Mouse (Mus musculus) forebrain, embryonic 15.5 days (tissue): ENCODE results near the gene Evx2. TPM values are rescaled to one million over a fixed set of nuclear protein-coding genes. Genes with fewer than 3 reads are reported as not detected.
A peak's percentile ranks its signal among the peaks of the same experiment; 100 is the strongest.

Experiments used
- ATAC-seq: fragments of 200-750 bp; cut with Nextera tagmentation; replicated peaks from 2 replicates; pipeline ENCODE4 v1.8.0; 2017; ENCODE audit warnings: mild to moderate bottlenecking, moderate TSS enrichment, moderate library complexity
- H3K27ac ChIP-seq: fragments of 300-500 bp; sonication (generic); replicated peaks from 2 replicates; pipeline ENCODE4 v1.5.1; 2015; ENCODE audit warnings: mild to moderate bottlenecking, inconsistent platforms
- H3K27me3 ChIP-seq: fragments of 300-500 bp; sonication (generic); 2 replicates; pipeline ENCODE4 v1.6.1; 2015; ENCODE audit warnings: inconsistent platforms
- H3K36me3 ChIP-seq: fragments of 300-500 bp; sonication (generic); 2 replicates; pipeline ENCODE4 v1.6.1; 2015; ENCODE audit warnings: mild to moderate bottlenecking, inconsistent platforms
- H3K4me1 ChIP-seq: fragments of 300-500 bp; sonication (generic); 2 replicates; pipeline ENCODE4 v1.6.1; 2015; ENCODE audit warnings: inconsistent platforms
- H3K4me2 ChIP-seq: fragments of 300-500 bp; sonication (generic); replicated peaks from 2 replicates; pipeline ENCODE4 v1.6.1; 2015; ENCODE audit warnings: mild to moderate bottlenecking, inconsistent platforms
- H3K4me3 ChIP-seq: fragments of 300-500 bp; sonication (generic); 2 replicates; pipeline ENCODE4 v1.5.1; 2015; ENCODE audit warnings: mild to moderate bottlenecking, inconsistent platforms
- H3K9ac ChIP-seq: fragments of 300-500 bp; sonication (generic); replicated peaks from 2 replicates; pipeline ENCODE4 v1.6.1; 2015; ENCODE audit warnings: mild to moderate bottlenecking, inconsistent platforms
- H3K9me3 ChIP-seq: fragments of 300-500 bp; sonication (generic); 2 replicates; pipeline ENCODE4 v1.6.1; 2016; ENCODE audit warnings: inconsistent platforms
- WGBS: fragments of 180-500 bp; shearing (Covaris S2); methylation state at CpG from one replicate; pipeline ENCODE4 v1.1.7; 2015; ENCODE audit warnings: mixed read lengths; 5-methylcytosine and 5-hydroxymethylcytosine counted together
- polyA plus RNA-seq: library from polyadenylated mRNA; unstranded; fragments of >200 nt; fragmentation: Nextera tagmentation; extraction: Ambion mirVana; gene quantifications from 2 replicates; pipeline ENCODE4 v1.2.1, GENCODE M21; 2015

The Evx2 gene
- polyA plus RNA-seq, 1 experiment from 2014 or later: not detected

DNA sequence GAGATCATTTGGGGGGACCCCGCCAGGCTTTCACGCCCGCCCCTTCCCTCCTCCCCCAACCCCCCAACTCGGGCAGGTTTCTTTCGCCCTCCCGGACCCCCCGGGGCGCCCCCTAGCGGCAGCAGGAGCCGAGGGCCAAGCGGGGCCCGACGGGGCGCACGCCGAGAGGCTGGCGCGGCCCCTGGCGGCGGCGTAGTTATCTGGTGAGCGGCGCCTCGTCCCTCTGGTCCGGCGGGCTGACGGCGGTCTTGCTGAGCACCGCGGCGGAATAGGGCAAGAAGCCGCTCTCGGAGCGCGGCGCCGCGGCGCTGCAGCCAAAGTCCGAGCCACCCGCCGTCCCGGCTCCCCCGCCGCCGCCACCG lies 4.0 kb downstream of the Evx2 start:
- no peaks in the 10 kb centered on the region for H3K36me3 ChIP-seq
- H3K9ac ChIP-seq: no peak overlapping the region
- H3K9me3 ChIP-seq: no peaks in the 10 kb centered on the region
- peak overlapping the region; percentile 24 for H3K4me3 ChIP-seq
- H3K27me3 ChIP-seq: peaks cover 72% of the 10 kb centered on the region
- ATAC-seq: no peak
- H3K4me1 ChIP-seq: peaks cover 15% of the 10 kb centered on the region
- WGBS: under 1% methylated on average over 42 of the region's 47 CpGs
- no peak overlapping the region for H3K27ac ChIP-seq
- peak overlapping the region; percentile 41 for H3K4me2 ChIP-seq

DNA sequence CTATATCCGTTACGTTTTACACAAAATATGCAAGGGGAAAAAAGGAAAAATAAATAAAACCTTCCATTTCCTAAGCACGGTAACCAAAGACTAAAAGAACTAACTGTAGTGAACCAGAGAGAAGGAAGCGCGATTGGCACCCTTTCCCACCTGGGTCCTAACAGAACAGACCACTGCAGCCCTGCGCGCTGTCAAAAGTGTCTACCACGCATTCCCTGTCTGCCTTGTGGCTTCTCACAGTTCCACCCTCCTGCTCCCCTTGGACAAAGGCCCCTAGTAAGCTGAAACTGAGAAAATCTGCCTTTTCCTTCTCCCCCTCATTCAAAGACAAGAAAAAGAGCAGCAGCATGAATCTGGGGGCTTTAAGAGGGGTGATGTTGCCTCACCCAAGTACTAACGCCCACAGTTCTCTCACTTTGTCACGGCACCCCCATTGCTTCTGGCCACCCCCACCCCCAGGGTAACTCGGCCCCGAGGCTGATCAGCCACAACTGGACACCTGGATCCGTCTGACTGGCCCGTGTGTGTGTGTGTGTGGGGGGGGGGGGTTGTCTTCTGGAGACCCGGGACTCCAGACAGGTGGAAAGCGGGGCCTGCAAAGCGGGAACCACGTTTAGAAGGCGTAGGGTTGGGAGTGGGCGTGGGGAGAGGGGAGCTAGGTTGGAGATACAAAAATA lies 4.5 kb downstream of the Evx2 start:
- Histone ChIP-seq H3K27ac (no peak overlapping the region), H3K4me1 (peaks cover 15% of the 10 kb centered on the region), H3K9ac (no peak overlapping the region), H3K4me2 (no peak overlapping the region), H3K4me3 (no peak overlapping the region), H3K27me3 (peaks cover 74% of the 10 kb centered on the region), H3K36me3 (no peaks in the 10 kb centered on the region), H3K9me3 (no peaks in the 10 kb centered on the region)
- 7% methylated on average over 16 of the region's 20 CpGs for WGBS
- ATAC-seq: no peak

DNA sequence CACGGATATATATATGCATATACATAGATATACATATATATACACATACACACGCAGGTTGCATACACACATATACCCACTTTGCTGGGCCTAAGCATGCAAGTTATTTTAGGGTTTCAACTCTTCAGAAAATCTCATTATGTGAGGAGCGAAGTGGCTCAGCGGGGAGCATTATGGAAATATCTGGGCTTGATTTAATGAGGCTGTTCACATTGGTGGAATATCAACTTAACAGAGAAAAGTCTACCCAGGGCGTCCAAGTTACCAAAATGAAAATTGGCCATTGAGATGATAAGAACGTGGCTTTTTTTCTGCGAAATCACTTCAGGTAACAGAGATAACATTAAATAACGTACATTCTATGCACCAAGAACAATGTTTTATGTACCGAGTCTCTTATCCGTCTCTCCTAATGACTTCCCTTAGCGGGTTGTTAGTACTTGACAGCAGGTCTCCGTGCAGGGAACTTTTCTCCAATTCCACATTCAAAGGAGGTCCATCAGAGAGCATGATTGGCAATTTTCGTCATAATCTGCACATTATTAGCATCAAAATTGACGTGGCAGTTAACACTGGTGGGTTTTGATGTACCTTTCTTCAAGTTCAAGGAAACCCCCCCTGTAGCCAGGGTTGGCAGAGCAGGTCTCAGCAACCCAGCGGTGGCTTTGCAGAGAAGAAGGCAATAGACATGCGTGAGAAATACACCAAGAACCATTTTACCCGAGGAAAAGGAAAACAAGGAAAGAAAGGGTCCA lies 5.4 kb downstream of the Evx2 start:
- Histone ChIP-seq H3K4me1 (peaks cover 15% of the 10 kb centered on the region), H3K27me3 (peaks cover 79% of the 10 kb centered on the region), H3K36me3 (no peaks in the 10 kb centered on the region), H3K4me2 (no peak overlapping the region), H3K4me3 (no peak overlapping the region), H3K27ac (no peak overlapping the region), H3K9ac (no peak overlapping the region), H3K9me3 (no peaks in the 10 kb centered on the region)
- 9% methylated on average over 17 of the region's 17 CpGs for WGBS
- ATAC-seq: no peak

DNA sequence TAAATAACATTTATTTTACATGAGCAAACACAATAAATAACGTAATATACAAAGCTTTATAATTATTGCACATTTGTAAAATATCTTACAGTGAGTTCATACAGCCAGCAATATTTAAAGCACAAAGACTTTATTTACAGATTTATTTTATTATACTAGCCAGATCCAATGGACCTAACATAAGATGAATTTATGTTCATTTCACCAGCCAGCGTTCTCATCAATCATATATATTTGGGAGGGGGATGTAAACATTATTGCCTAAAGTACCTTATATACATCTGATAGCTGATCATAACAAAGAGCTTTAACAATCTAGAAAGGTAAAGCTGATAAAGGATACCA lies 6.4 kb downstream of the Evx2 start:
- no peaks in the 10 kb centered on the region for H3K9me3 ChIP-seq
- 40% methylated on average over 2 of the region's 2 CpGs for WGBS
- H3K4me2 ChIP-seq: no peak overlapping the region
- H3K4me3 ChIP-seq: no peak overlapping the region
- peaks cover 83% of the 10 kb centered on the region for H3K27me3 ChIP-seq
- no peak overlapping the region for H3K9ac ChIP-seq
- H3K36me3 ChIP-seq: no peaks in the 10 kb centered on the region
- H3K27ac ChIP-seq: no peak overlapping the region
- H3K4me1 ChIP-seq: peaks cover 15% of the 10 kb centered on the region
- no peak for ATAC-seq

DNA sequence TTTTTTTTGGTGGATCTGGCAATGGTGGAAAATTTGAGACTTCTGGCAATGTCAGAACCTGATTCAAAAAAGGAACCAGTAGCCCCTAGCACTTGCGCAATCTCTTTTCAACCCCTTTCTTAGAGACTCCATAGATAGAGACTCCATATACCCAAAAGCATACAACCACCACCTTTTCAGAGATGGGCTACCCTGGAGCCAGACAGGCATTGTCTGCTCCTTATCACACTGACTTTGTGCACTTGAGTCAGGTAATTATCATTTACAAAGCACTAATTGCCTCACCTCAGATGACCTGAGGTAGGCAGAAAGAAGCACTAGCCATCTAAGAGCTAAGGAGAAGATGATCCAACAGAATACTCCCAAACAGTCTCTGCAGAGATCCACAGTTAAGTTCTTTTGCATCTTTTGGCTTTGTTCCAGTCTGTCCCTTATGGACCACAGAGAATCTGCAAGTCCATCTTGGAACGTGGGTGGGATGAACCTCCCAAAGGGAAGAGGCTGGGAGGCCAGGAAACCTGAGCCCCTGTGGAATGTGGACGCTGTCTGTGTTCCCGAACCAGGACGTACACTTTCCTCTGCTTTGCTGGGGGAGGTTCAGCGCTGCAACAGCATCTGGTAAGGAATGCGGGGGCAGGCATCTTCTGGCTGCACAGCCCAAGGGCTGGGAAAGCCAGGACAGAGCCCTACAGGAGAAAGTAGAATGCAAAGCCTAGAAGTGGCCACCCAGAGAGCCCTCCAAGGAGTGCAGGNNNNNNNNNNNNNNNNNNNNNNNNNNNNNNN lies 12.1 kb downstream of the Evx2 start:
- H3K27me3 ChIP-seq: peaks cover 84% of the 10 kb centered on the region
- H3K9me3 ChIP-seq: no peaks in the 10 kb centered on the region
- no peak overlapping the region for H3K4me3 ChIP-seq
- H3K4me2 ChIP-seq: no peak overlapping the region
- no peaks in the 10 kb centered on the region for H3K4me1 ChIP-seq
- H3K27ac ChIP-seq: no peak overlapping the region
- H3K9ac ChIP-seq: no peak overlapping the region
- 12% methylated on average over 7 of the region's 7 CpGs for WGBS
- no peak for ATAC-seq
- no peaks in the 10 kb centered on the region for H3K36me3 ChIP-seq

DNA sequence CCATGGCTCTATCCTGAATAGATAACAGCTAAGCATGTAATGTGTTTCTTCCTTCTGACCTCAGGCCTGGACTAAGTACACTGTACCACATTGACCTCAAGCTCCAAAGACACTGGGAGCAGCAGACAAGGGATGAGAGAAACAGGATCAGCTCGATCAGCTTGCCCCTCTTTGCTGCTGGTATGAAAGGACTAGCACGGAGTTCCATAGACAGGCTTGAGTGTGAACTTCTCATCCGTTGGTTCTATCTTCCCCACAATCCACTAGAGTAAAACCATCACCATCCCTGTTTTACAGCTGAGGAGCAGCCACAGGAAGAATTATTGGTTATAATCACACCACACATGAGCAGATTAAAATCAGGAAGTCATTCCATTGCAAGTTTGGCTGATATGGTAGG lies 13.7 kb downstream of the Evx2 start:
- H3K27me3 ChIP-seq: peaks cover 69% of the 10 kb centered on the region
- no peak for ATAC-seq
- H3K4me1 ChIP-seq: no peaks in the 10 kb centered on the region
- no peak overlapping the region for H3K4me2 ChIP-seq
- H3K9me3 ChIP-seq: no peaks in the 10 kb centered on the region
- H3K9ac ChIP-seq: no peak overlapping the region
- H3K27ac ChIP-seq: no peak overlapping the region
- H3K4me3 ChIP-seq: no peak overlapping the region
- WGBS: 81% methylated on average over 3 of the region's 3 CpGs
- H3K36me3 ChIP-seq: no peaks in the 10 kb centered on the region

DNA sequence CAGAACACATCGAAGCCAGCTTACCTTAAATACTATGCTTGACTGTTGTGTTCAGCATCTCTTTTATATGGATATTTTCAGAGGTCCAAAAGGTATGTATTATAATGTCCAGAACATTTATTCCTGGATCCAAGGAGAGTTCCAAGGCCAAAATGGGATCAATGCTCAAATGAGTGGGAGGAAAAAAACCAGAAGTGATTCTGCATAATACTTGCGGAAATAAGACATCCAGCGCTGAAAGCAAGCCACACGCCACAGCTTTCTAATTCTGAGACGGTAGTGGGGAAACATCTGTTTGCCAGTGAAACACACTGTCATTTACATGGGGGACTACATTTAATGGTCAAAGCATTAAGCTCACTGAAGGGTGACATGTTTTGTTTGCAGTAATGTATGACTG lies 16.9 kb downstream of the Evx2 start:
- Histone ChIP-seq H3K27ac (no peak overlapping the region), H3K36me3 (no peaks in the 10 kb centered on the region), H3K4me3 (no peak overlapping the region), H3K9ac (no peak overlapping the region), H3K9me3 (no peaks in the 10 kb centered on the region), H3K4me2 (no peak overlapping the region), H3K27me3 (peaks cover 39% of the 10 kb centered on the region), H3K4me1 (no peaks in the 10 kb centered on the region)
- 70% methylated on average over 5 of the region's 5 CpGs for WGBS
- ATAC-seq: no peak

DNA sequence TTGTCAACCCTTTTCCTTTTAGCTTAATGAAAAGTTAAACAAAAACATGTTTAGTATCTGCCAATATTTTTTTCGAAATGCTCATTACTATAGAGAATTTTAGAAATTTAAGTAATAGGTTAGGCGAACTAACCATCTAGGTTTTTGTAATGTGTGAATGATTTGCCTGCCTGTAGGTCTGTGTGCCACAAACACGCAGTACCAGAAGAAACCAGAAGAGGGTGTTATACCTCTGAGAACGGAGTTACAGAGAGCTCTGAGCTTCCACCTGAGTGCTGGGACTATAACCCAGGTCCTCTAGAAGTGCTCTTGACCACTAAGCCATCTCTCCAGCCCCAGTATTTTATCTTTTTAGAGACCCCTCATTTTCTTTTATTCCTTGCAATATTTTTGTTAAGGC lies 23.9 kb downstream of the Evx2 start:
- Histone ChIP-seq H3K9ac (no peak overlapping the region), H3K36me3 (no peaks in the 10 kb centered on the region), H3K9me3 (no peaks in the 10 kb centered on the region), H3K4me2 (no peak overlapping the region), H3K4me3 (no peak overlapping the region), H3K4me1 (no peaks in the 10 kb centered on the region), H3K27me3 (0 out of 2 replicates have a peak, but pooled peaks cover 2% of the 10 kb centered on the region), H3K27ac (no peak overlapping the region)
- WGBS: 76% methylated on average over 4 of the region's 4 CpGs
- ATAC-seq: no peak

DNA sequence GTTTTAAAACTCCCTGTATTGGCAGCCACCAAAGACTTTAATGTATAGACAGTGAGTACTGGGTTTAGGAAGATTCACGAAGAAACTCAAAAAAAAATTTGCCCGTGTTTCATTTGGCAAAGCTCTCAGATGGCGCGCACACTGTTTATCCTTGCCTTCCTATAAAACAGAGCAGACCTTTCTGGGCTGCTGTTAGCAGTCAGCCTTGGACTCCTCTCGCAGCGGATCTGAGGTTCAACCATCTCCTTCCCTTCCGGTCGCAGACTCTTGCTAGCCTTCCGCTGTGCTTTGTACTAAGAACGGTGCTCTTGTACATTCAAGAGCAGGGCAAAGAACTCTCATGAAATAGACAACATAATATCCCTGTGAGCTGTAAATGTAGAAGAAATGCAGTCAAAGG lies 39.0 kb downstream of the Evx2 start:
- no peak overlapping the region for H3K4me2 ChIP-seq
- 87% methylated on average over 10 of the region's 10 CpGs for whole genome bisulfite sequencing
- no peak for ATAC-seq

DNA sequence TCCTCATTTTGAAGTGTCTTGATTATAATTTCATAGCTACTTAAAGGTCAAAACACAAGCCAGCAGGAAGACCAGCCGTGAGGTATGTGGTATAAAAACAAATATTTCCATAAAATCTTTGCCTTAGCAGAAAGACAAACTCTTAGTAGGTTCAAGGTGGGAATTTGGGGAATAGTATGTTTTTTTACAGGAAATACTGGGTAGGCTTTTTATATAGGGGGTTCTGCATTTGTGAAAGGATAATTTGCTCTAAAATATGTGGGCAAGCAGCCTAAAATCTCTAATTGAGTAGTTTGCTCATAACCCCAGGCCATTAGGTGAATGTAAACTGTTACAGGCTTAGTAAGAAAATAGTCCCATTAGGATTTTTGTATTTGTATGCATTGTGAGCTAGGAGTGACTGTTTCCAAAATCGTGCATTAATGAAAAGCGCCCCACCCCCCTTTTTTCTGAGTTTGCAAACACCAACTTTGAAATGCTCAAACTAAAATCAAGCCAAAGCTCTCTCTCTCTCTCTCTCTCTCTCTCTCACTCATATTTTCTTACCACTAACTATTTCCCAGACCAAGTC lies 39.6 kb downstream of the Evx2 start:
- H3K27ac ChIP-seq: no peak overlapping the region
- no peak overlapping the region for H3K4me3 ChIP-seq
- no peaks in the 10 kb centered on the region for H3K27me3 ChIP-seq
- WGBS: 83% methylated on average over 3 of the region's 3 CpGs
- no peak for ATAC-seq
- H3K9ac ChIP-seq: no peak overlapping the region
- no peaks in the 10 kb centered on the region for H3K9me3 ChIP-seq
- H3K36me3 ChIP-seq: no peaks in the 10 kb centered on the region
- H3K4me2 ChIP-seq: no peak overlapping the region
- H3K4me1 ChIP-seq: no peaks in the 10 kb centered on the region

More for the DNA sequence above, 39.0 kb downstream of the Evx2 start:
- Histone ChIP-seq H3K27me3 (no peaks in the 10 kb centered on the region), H3K9me3 (no peaks in the 10 kb centered on the region), H3K9ac (no peak overlapping the region), H3K36me3 (no peaks in the 10 kb centered on the region), H3K4me3 (no peak overlapping the region), H3K27ac (no peak overlapping the region), H3K4me1 (no peaks in the 10 kb centered on the region)

DNA sequence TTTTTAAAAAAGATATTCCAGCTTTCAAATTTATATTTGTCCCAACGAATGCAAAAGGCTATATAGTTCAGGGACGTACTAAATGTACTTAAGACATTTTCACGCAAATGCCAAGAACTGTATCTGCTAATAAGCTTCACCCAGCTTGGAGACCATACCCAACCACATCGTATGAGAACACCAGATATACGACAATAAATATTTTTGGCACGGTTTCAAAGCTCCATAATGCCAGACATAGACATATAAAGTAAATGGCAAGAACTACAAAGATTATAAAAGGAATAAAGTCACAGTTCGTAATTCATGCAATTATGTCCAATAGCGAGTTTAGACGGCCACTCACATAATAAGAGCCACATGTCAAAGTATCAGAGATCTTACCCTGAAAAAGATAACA lies 41.7 kb downstream of the Evx2 start:
- no peaks in the 10 kb centered on the region for H3K4me1 ChIP-seq
- no peak overlapping the region for H3K4me3 ChIP-seq
- H3K4me2 ChIP-seq: no peak overlapping the region
- no peaks in the 10 kb centered on the region for H3K9me3 ChIP-seq
- ATAC-seq: no peak
- no peaks in the 10 kb centered on the region for H3K27me3 ChIP-seq
- H3K9ac ChIP-seq: no peak overlapping the region
- H3K36me3 ChIP-seq: no peaks in the 10 kb centered on the region
- WGBS: 83% methylated on average over 9 of the region's 9 CpGs
- no peak overlapping the region for H3K27ac ChIP-seq

DNA sequence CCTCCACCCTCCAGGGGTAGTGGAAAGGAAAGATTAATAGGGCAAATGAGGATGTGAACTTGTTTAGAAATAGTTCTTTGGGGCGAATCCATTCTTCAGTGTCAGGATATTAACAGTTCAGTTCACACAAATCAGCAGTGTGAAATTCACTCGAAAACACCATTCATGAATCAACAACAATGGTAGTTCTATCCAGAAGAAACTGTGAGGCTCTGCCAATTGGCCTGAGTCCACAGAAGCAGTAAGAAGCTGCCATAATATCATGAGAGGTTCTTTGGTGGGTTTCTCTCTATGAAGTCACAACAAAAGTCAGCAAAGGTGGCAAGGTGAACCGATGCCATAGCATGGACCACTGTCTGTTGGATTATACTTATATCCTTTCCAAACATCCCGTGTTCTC lies 48.0 kb downstream of the Evx2 start:
- Histone ChIP-seq H3K27ac (no peak overlapping the region), H3K9me3 (no peaks in the 10 kb centered on the region), H3K9ac (no peak overlapping the region), H3K4me2 (no peak overlapping the region), H3K27me3 (no peaks in the 10 kb centered on the region), H3K4me1 (no peaks in the 10 kb centered on the region), H3K36me3 (no peaks in the 10 kb centered on the region), H3K4me3 (no peak overlapping the region)
- WGBS: 74% methylated on average over 4 of the region's 4 CpGs
- no peak for ATAC-seq
